Mouse (Mus musculus) MEL (cell line): ENCODE measurements at regions not wholly inside any gene's neighbourhood (a gene's known extent, or its start where the extent isn't known, plus 50 kb on each side); places are given as distances from the start of the nearest gene placed in this dataset.

Source experiments
- CHD2 ChIP-seq: IDR thresholded peaks from 2 replicates; pipeline ENCODE4 v1.6.1; 2011; ENCODE audit warnings: low read length, improper control_type of control experiment
- EP300 ChIP-seq, 2 experiments: IDR thresholded peaks; 2 replicates each; pipeline ENCODE4 v1.6.1; 2011; ENCODE audit warnings: improper control_type of control experiment in 2 of 2, low read length in 2 of 2, low read depth in 1 of 2, mild to moderate bottlenecking in 1 of 2
- GATA1 ChIP-seq: IDR thresholded peaks from 2 replicates; pipeline ENCODE4 v1.6.1; 2011; ENCODE audit warnings: low read depth, low read length, improper control_type of control experiment
- NRF1 ChIP-seq: IDR thresholded peaks from 2 replicates; pipeline ENCODE4 v1.6.1; 2014; ENCODE audit warnings: low read depth, mild to moderate bottlenecking, inconsistent platforms, low read length, improper control_type of control experiment, moderate library complexity; ENCODE audit not compliant: poor library complexity, insufficient read depth, severe bottlenecking
- POLR2A ChIP-seq, 2 experiments: IDR thresholded peaks; 2 replicates each; pipeline ENCODE4 v1.6.1; 2011 to 2012; ENCODE audit warnings: low read length in 2 of 2, mild to moderate bottlenecking in 2 of 2, control low read depth in 1 of 2, improper control_type of control experiment in 1 of 2, low read depth in 1 of 2, moderate library complexity in 1 of 2; ENCODE audit not compliant: control insufficient read depth in 1 of 2, insufficient read depth in 1 of 2, poor library complexity in 1 of 2
- USF1 ChIP-seq: IDR thresholded peaks from 2 replicates; pipeline ENCODE4 v1.6.1; 2014; ENCODE audit warnings: low read depth, mild to moderate bottlenecking, inconsistent platforms, low read length, improper control_type of control experiment, moderate library complexity
- USF2 ChIP-seq, 2 experiments: IDR thresholded peaks; 2 replicates each; pipeline ENCODE4 v1.6.1; 2011 to 2012; ENCODE audit warnings: improper control_type of control experiment in 2 of 2, low read length in 2 of 2, borderline replicate concordance in 1 of 2, inconsistent platforms in 1 of 2, low read depth in 1 of 2, mild to moderate bottlenecking in 1 of 2; ENCODE audit not compliant: insufficient read depth in 1 of 2

DNA sequence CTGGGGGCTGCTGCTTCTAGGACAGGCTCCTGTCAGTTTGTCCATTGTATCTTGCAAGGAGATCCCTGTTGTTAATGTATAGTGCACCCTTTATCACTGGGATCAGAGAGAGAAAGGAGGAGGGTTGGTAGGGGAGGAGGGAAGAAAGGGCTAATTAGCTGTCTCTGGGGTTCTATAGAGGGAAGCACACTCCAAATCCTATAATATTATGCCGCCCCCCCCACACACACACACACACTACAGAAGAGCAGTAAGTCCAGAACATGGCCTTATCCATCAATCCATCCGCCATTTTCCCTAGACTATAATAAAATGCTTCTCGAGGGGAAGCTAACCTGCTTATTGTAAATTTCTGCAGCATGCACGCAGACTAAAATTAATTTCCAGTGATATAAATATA is 359.9 kb downstream of the Med10 start:
- no peak for TF ChIP-seq USF1
- no peak for TF ChIP-seq EP300 (IDR thresholded peaks at IDR 0.05; ENCODE audit: low read depth in 1 of 2, low read length in 2 of 2)
- TF ChIP-seq POLR2A (IDR thresholded peaks at IDR 0.05; ENCODE audit: control insufficient read depth in 1 of 2, insufficient read depth in 1 of 2, low read depth in 1 of 2, low read length in 2 of 2, poor library complexity in 1 of 2), result no peak
- TF ChIP-seq CHD2, result no peak
- TF ChIP-seq USF2 (IDR thresholded peaks at IDR 0.05; ENCODE audit: borderline replicate concordance in 1 of 2, insufficient read depth in 1 of 2, low read depth in 1 of 2, low read length in 2 of 2), result no peak
- no peak for TF ChIP-seq GATA1
- no peak for TF ChIP-seq NRF1
